Mouse (Mus musculus) CH12.LX (cell line): ENCODE results near the gene Pcx. TPM values are rescaled to one million over a fixed set of nuclear protein-coding genes. Genes with fewer than 3 reads are reported as not detected.

Experiments used
- DNase-seq: peaks from one replicate; pipeline ENCODE4 v3.0.0-alpha.2; 2013; ENCODE audit errors: extremely low read depth
- H3K27ac ChIP-seq: 2 replicates; pipeline ENCODE4 v1.5.1; 2012; ENCODE audit warnings: low read depth, mild to moderate bottlenecking, control low read depth, moderate library complexity; ENCODE audit not compliant: insufficient read depth
- H3K27me3 ChIP-seq: replicated peaks from 2 replicates; pipeline ENCODE3; 2012; ENCODE audit warnings: inconsistent platforms
- H3K36me3 ChIP-seq, 2 experiments: replicated peaks in 1 of 2; 2 replicates each; pipeline versions ENCODE3 to v1.6.1; 2012; ENCODE audit warnings: inconsistent platforms in 1 of 2, low read length in 1 of 2, mild to moderate bottlenecking in 1 of 2, mixed read lengths in 1 of 2, moderate library complexity in 1 of 2; ENCODE audit not compliant: control insufficient read depth in 1 of 2, insufficient read depth in 1 of 2
- H3K4me1 ChIP-seq, 2 experiments: 2 replicates each; pipeline ENCODE4 v1.6.1; 2012; ENCODE audit warnings: inconsistent platforms in 1 of 2, moderate library complexity in 1 of 2; ENCODE audit not compliant: insufficient read depth in 2 of 2, control insufficient read depth in 1 of 2
- H3K4me2 ChIP-seq: 2 replicates; pipeline ENCODE4 v1.6.1; 2012; ENCODE audit warnings: low read depth, mild to moderate bottlenecking, control low read depth; ENCODE audit not compliant: poor library complexity, insufficient read depth, severe bottlenecking
- H3K4me3 ChIP-seq, 3 experiments: fragments of 150-350 bp in 1 of 3; sonication (generic) in 1 of 3; replicated peaks in 1 of 3; 2 replicates each; pipeline versions ENCODE3 to v1.5.1; 2011 to 2012; ENCODE audit warnings: low read depth in 2 of 3, low read length in 2 of 3, mild to moderate bottlenecking in 2 of 3, moderate library complexity in 2 of 3, control low read depth in 1 of 3, improper control_type of control experiment in 1 of 3, inconsistent platforms in 1 of 3, mixed read lengths in 1 of 3; ENCODE audit not compliant: poor library complexity in 1 of 3
- H3K79me2 ChIP-seq: replicated peaks from 2 replicates; pipeline ENCODE4 v1.6.1; 2012; ENCODE audit warnings: mild to moderate bottlenecking, moderate library complexity; ENCODE audit not compliant: control insufficient read depth, poor library complexity, insufficient read depth, severe bottlenecking; ENCODE audit errors: extremely low read depth
- H3K9ac ChIP-seq: 2 replicates; pipeline ENCODE4 v1.6.1; 2012; ENCODE audit warnings: low read depth, mild to moderate bottlenecking, control low read depth, moderate library complexity; ENCODE audit not compliant: insufficient read depth
- H3K9me3 ChIP-seq: replicated peaks from 2 replicates; pipeline ENCODE3; 2012; ENCODE audit warnings: low read length, inconsistent platforms, mixed read lengths
- CHD1 ChIP-seq: IDR thresholded peaks from 2 replicates; pipeline ENCODE4 v1.6.1; 2012; ENCODE audit warnings: low read depth, low read length, improper control_type of control experiment, inconsistent platforms
- CTCF ChIP-seq, 2 experiments: IDR thresholded peaks in 1 of 2; conservative IDR thresholded peaks in 1 of 2; 2 replicates each; pipeline ENCODE4 v1.5.1; 2011 to 2012; ENCODE audit warnings: low read depth in 2 of 2, low read length in 2 of 2, improper control_type of control experiment in 1 of 2, inconsistent platforms in 1 of 2, mild to moderate bottlenecking in 1 of 2, moderate library complexity in 1 of 2
- EP300 ChIP-seq: IDR thresholded peaks from 2 replicates; pipeline ENCODE4 v1.6.1; 2011; ENCODE audit warnings: low read length, improper control_type of control experiment
- HCFC1 ChIP-seq: IDR thresholded peaks from 2 replicates; pipeline ENCODE4 v1.6.1; 2012; ENCODE audit warnings: low read depth, mild to moderate bottlenecking, inconsistent platforms, low read length, improper control_type of control experiment
- JUN ChIP-seq: IDR thresholded peaks from 2 replicates; pipeline ENCODE4 v1.6.1; 2011; ENCODE audit warnings: low read depth, mild to moderate bottlenecking, low read length, improper control_type of control experiment, moderate library complexity; ENCODE audit not compliant: insufficient read depth
- JUND ChIP-seq: conservative IDR thresholded peaks from 2 replicates; pipeline ENCODE4 v1.6.1; 2011; ENCODE audit warnings: low read depth, low read length, improper control_type of control experiment
- KAT2A ChIP-seq: IDR thresholded peaks from 2 replicates; pipeline ENCODE4 v1.6.1; 2012; ENCODE audit warnings: low read length, improper control_type of control experiment, inconsistent platforms; ENCODE audit not compliant: insufficient replicate concordance
- MAX ChIP-seq: IDR thresholded peaks from 2 replicates; pipeline ENCODE4 v1.6.1; 2011; ENCODE audit warnings: low read length, improper control_type of control experiment
- MEF2A ChIP-seq: IDR thresholded peaks from 2 replicates; pipeline ENCODE4 v1.6.1; 2014; ENCODE audit warnings: low read depth, mild to moderate bottlenecking, inconsistent platforms, low read length, improper control_type of control experiment, borderline replicate concordance
- PAX5 ChIP-seq: IDR thresholded peaks from 2 replicates; pipeline ENCODE4 v1.6.1; 2012; ENCODE audit warnings: low read length, inconsistent platforms, mixed read lengths
- SMC3 ChIP-seq: IDR thresholded peaks from 2 replicates; pipeline ENCODE4 v1.6.1; 2011; ENCODE audit warnings: low read depth, low read length, improper control_type of control experiment
- TCF12 ChIP-seq: IDR thresholded peaks from 2 replicates; pipeline ENCODE4 v1.6.1; 2014; ENCODE audit warnings: low read depth, mild to moderate bottlenecking, inconsistent platforms, low read length, improper control_type of control experiment
- USF1 ChIP-seq: IDR thresholded peaks from 2 replicates; pipeline ENCODE4 v1.6.1; 2014; ENCODE audit warnings: low read depth, mild to moderate bottlenecking, inconsistent platforms, low read length, improper control_type of control experiment
- ZNF384 ChIP-seq: IDR thresholded peaks from 2 replicates; pipeline ENCODE4 v1.6.1; 2012; ENCODE audit warnings: low read depth, low read length, improper control_type of control experiment, inconsistent platforms
- dilution Hi-C: fragments of 300-500 bp; cut with MboI; formaldehyde crosslinking; loops from 2 replicates; pipeline ENCODE4 v1.14.3; 2020; ENCODE audit warnings: low sequenced_read_pairs; ENCODE audit not compliant: extremely low pct_unique_long_range_greater_than_20kb, extremely low pct_ligation_motif_present
- in situ Hi-C: fragments of 300-500 bp; cut with MboI; formaldehyde crosslinking; loops from 3 replicates; pipeline ENCODE4 v1.14.3; 2019; ENCODE audit warnings: low sequenced_read_pairs, low pct_ligation_motif_present, low pct_unique_long_range_greater_than_20kb, mixed read lengths
- polyA plus RNA-seq: library from polyadenylated mRNA; unstranded; fragments of >175 nt; gene quantifications from 2 replicates; pipeline ENCODE4 v1.2.1, GENCODE M21; 2012; ENCODE audit warnings: low read depth; ENCODE audit not compliant: insufficient read length
- total RNA-seq, 2 experiments: library from RNA; depleted of rRNA; stranded (reverse); fragments of 300-350 nt in 1 of 2; fragments of >200 nt in 1 of 2; gene quantifications; 2 replicates each; pipeline ENCODE4 v1.2.3; 2012 to 2014

Pcx gene
- total and polyA plus RNA-seq, 3 experiments: 7.7 to 14.2 (median 10.7) TPM

GRCm38 (mm10) chr19:4477345-4478189, 32.7 kb upstream of the Pcx start, which contains the start of gene Syt12:
TSS of gene Syt12 (minus strand) at chr19:4477447.
- dilution Hi-C loops: no loop called here

GRCm38 (mm10) chr19:4478190-4478516, 32.1 kb upstream of the Pcx start:
- Histone ChIP-seq H3K9ac (no peak overlapping the region), H3K36me3 (no peaks in the 10 kb centered on the region), H3K4me2 (no peak overlapping the region), H3K27ac (no peak overlapping the region), H3K9me3 (peaks cover 6% of the 10 kb centered on the region)
- dilution Hi-C loops: no loop called here
- TF ChIP-seq CTCF (conservative IDR thresholded peaks at IDR 0.05 in 1 of 2, IDR thresholded peaks at IDR 0.05 in 1 of 2; ENCODE audit: low read depth in 2 of 2, low read length in 2 of 2) (peak; percentile 32 to 54), EP300 (no peak), ZNF384 (peak; percentile 12; the same call in 1 of the 2 replicates), CHD1 (no peak), JUN (no peak)
- TF ChIP-seq, all 38 proteins: peak for 2
- H3K27me3 ChIP-seq: peaks cover 2% of the 10 kb centered on the region
- no peaks in the 10 kb centered on the region for H3K4me1 ChIP-seq
- in situ Hi-C loops: loop anchor here (25.0 kb wide), 2 partner anchors 384 to 509 kb away; partner anchors contain the start of genes Ctsf and Npas4
- H3K79me2 ChIP-seq: no peaks in the 10 kb centered on the region
- no peak overlapping the region for H3K4me3 ChIP-seq
- DNase-seq: peak; percentile 18

More at GRCm38 (mm10) chr19:4477345-4478189, 32.7 kb upstream of the Pcx start, which contains the start of gene Syt12:
- no peaks in the 10 kb centered on the region for H3K4me1 ChIP-seq
- peaks cover 5% of the 10 kb centered on the region for H3K27me3 ChIP-seq
- no peaks in the 10 kb centered on the region for H3K36me3 ChIP-seq
- H3K27ac ChIP-seq: no peak within 1 kb of the TSS
- no peak within 1 kb of the TSS for H3K4me3 ChIP-seq
- no peak for DNase-seq
- no peak for TF ChIP-seq KAT2A
- TF ChIP-seq USF1: no peak
- no peak for TF ChIP-seq JUN
- no peak for TF ChIP-seq CHD1
- no peak for TF ChIP-seq TCF12
- no peak for TF ChIP-seq JUND
- peak; percentile 41; the same call in 1 of the 2 replicates for TF ChIP-seq ZNF384
- TF ChIP-seq HCFC1: no peak
- H3K9me3 ChIP-seq: peaks cover 6% of the 10 kb centered on the region
- H3K79me2 ChIP-seq: no peaks in the 10 kb centered on the region
- in situ Hi-C loops: loop anchor here (25.0 kb wide), 2 partner anchors 385 to 510 kb away; partner anchors contain the start of genes Ctsf and Npas4
- H3K4me2 ChIP-seq: no peak within 1 kb of the TSS
- no peak within 1 kb of the TSS for H3K9ac ChIP-seq

- dilution Hi-C loops: no loop called here
- in situ Hi-C loops: loop anchor here (25.0 kb wide), 2 partner anchors 382 to 507 kb away; partner anchors contain the start of genes Ctsf and Npas4
- no peak overlapping the region for H3K27ac ChIP-seq
- no peaks in the 10 kb centered on the region for H3K79me2 ChIP-seq
- no peak for DNase-seq
- H3K4me1 ChIP-seq: no peaks in the 10 kb centered on the region
- peaks cover 6% of the 10 kb centered on the region for H3K9me3 ChIP-seq
- no peaks in the 10 kb centered on the region for H3K36me3 ChIP-seq
- TF ChIP-seq KAT2A: no peak
- no peak for TF ChIP-seq HCFC1
- TF ChIP-seq MEF2A: no peak
- TF ChIP-seq MAX: no peak
- TF ChIP-seq SMC3: no peak
- TF ChIP-seq PAX5: no peak
- TF ChIP-seq, all 38 proteins: peak for 0
- Histone ChIP-seq H3K4me2 (no peak overlapping the region), H3K27me3 (peaks cover 2% of the 10 kb centered on the region), H3K4me3 (no peak overlapping the region), H3K9ac (no peak overlapping the region)
Observed at GRCm38 (mm10) chr19:4480041-4480440, 30.2 kb upstream of the Pcx start.
